Mouse (Mus musculus) limb, embryonic 11.5 days (tissue): ENCODE data around the gene Pmm1. TPM values are rescaled to one million over a fixed set of nuclear protein-coding genes. Genes with fewer than 3 reads are reported as not detected.

Experiments
- ATAC-seq: fragments of 200-750 bp; cut with Nextera tagmentation; 2 replicates; pipeline ENCODE4 v1.8.0; 2017; ENCODE audit warnings: low read depth; ENCODE audit not compliant: insufficient number of reproducible peaks, low FRiP score, low TSS enrichment
- DNase-seq: peaks from one replicate; pipeline ENCODE4 v3.0.0-alpha.2; 2015; ENCODE audit warnings: low spot score
- H3K27ac ChIP-seq: fragments of 300-500 bp; sonication (generic); replicated peaks from 2 replicates; pipeline ENCODE4 v1.5.1; 2014; ENCODE audit warnings: low read depth, mild to moderate bottlenecking, low read length
- H3K27me3 ChIP-seq: fragments of 300-500 bp; sonication (generic); 2 replicates; pipeline ENCODE4 v1.6.1; 2014; ENCODE audit warnings: mild to moderate bottlenecking, low read length, mixed read lengths; ENCODE audit not compliant: control insufficient read depth, insufficient read depth
- H3K36me3 ChIP-seq: fragments of 300-500 bp; sonication (generic); 2 replicates; pipeline ENCODE4 v1.6.1; 2014; ENCODE audit warnings: mild to moderate bottlenecking, low read length, moderate library complexity, mixed read lengths; ENCODE audit not compliant: control insufficient read depth, insufficient read depth
- H3K4me1 ChIP-seq: fragments of 300-500 bp; sonication (generic); 2 replicates; pipeline ENCODE4 v1.6.1; 2014; ENCODE audit warnings: low read length, mixed read lengths; ENCODE audit not compliant: control insufficient read depth, insufficient read depth
- H3K4me2 ChIP-seq: fragments of 300-500 bp; sonication (generic); 2 replicates; pipeline ENCODE4 v1.6.1; 2014; ENCODE audit warnings: low read depth, mild to moderate bottlenecking, moderate library complexity; ENCODE audit not compliant: severe bottlenecking
- H3K4me3 ChIP-seq: fragments of 300-500 bp; sonication (generic); 2 replicates; pipeline ENCODE4 v1.5.1; 2014; ENCODE audit warnings: low read depth, low read length
- H3K9ac ChIP-seq: fragments of 300-500 bp; sonication (generic); 2 replicates; pipeline ENCODE4 v1.6.1; 2014; ENCODE audit warnings: mild to moderate bottlenecking, low read length
- H3K9me3 ChIP-seq: fragments of 300-500 bp; sonication (generic); 2 replicates; pipeline ENCODE4 v1.6.1; 2016; ENCODE audit warnings: low read length; ENCODE audit not compliant: control insufficient read depth
- WGBS: fragments of 180-500 bp; shearing (Covaris S2); extraction: QIAGEN DNeasy Blood & Tissue Kit; methylation state at CpG from one replicate; pipeline ENCODE4 v1.1.7; 2014; 5-methylcytosine and 5-hydroxymethylcytosine counted together
- polyA plus RNA-seq: library from polyadenylated mRNA; unstranded; fragments of >200 nt; fragmentation: Nextera tagmentation; extraction: Ambion mirVana; gene quantifications from 2 replicates; pipeline ENCODE4 v1.2.1, GENCODE M21; 2014

Pmm1 gene
- polyA plus RNA-seq, 1 experiment from 2014 or later, result 16.0 TPM

DNA sequence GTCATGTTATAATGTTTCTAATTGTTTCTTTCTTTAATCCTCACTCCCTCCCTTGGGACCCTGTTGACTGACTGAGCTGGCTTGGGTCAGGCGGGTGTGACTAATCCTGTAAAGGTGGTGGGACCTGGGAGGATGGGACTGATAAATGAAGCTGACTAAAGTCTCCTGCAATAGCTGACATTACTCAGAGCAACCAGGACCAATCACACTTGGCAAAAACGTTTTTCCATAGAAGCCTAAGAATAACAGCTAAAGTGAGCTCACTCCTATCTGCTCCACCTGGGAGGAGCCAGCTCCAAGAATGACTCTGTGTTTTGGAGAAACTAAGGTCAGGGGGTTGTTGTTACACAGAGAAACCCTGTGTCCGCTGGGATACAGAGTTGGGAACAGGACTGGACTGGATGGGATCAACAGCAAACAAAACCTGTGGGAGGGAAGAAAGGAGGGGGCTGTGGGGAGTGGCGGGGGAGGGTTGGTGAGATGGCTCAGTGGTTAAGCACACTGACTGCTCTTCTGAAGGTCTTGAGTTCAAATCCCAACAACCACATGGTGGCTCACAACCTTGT, 4.3 kb upstream of the Pmm1 start:
- DNase-seq (no peak), ATAC-seq (no peak)
- 68% methylated on average over 4 of the region's 4 CpGs for WGBS
- Histone ChIP-seq H3K4me1 (0 out of 2 replicates have a peak, but pooled peaks cover 3% of the 10 kb centered on the region), H3K4me2 (no peak overlapping the region), H3K4me3 (no peak overlapping the region), H3K36me3 (no peaks in the 10 kb centered on the region), H3K27me3 (no peaks in the 10 kb centered on the region), H3K9ac (no peak overlapping the region), H3K9me3 (no peaks in the 10 kb centered on the region), H3K27ac (no peak overlapping the region)

DNA sequence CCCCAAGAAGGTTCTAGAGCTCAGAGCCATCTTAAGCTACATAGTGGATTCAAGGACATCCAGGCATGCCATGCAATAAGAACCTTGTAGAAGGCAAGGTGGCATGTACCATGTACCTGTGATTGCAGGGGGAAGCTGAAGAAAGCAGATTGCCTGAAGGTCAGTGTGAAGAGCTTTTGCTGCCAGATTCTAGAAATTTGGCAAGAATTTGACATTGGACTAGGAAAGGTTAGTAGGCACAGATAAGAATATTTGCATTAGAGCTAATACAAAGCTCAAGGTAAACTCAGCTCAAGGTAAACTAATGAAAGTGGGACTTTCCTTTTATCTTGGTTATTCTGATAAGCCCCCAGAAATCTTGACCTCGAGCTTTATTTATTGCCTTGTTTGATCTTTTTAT, 3.5 kb upstream of the Pmm1 start:
- no peak overlapping the region for H3K4me3 ChIP-seq
- H3K27ac ChIP-seq, result no peak overlapping the region
- H3K36me3 ChIP-seq, result no peaks in the 10 kb centered on the region
- H3K4me2 ChIP-seq, result no peak overlapping the region
- H3K9ac ChIP-seq, result no peak overlapping the region
- ATAC-seq (no peak), DNase-seq (no peak)
- no peaks in the 10 kb centered on the region for H3K9me3 ChIP-seq
- H3K4me1 ChIP-seq, result 0 out of 2 replicates have a peak, but pooled peaks cover 3% of the 10 kb centered on the region
- 47% methylated on average over 1 of the region's 1 CpGs for WGBS
- H3K27me3 ChIP-seq, result no peaks in the 10 kb centered on the region

DNA sequence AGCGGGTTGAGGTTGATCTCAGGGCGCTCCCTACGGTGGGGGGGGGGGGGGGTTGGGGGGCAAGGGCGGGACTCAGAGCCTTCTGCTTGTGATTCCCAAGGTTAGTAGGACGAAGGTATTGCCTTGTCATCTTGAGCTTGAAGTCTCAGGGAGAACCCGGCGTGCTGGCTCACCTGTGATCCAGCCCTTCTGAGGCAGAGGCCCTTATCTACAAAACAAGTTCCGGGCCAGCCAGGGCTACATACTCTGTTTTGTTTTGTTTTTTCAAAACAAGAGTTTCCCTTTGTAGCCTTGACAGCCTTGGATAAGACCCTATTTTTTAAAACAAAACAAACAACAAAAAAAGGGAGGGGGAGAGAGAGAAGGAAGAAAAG, 335 bp upstream of the Pmm1 start:
- Histone ChIP-seq H3K9ac (no peak overlapping the region), H3K36me3 (no peaks in the 10 kb centered on the region), H3K4me3 (peak overlapping the region; percentile 58), H3K27me3 (no peaks in the 10 kb centered on the region), H3K4me1 (0 out of 2 replicates have a peak, but pooled peaks cover 3% of the 10 kb centered on the region), H3K9me3 (no peaks in the 10 kb centered on the region), H3K27ac (no peak overlapping the region), H3K4me2 (peak overlapping the region; percentile 100)
- ATAC-seq, result peak; percentile 55
- under 1% methylated on average over 8 of the region's 8 CpGs for WGBS
- DNase-seq, result no peak

DNA sequence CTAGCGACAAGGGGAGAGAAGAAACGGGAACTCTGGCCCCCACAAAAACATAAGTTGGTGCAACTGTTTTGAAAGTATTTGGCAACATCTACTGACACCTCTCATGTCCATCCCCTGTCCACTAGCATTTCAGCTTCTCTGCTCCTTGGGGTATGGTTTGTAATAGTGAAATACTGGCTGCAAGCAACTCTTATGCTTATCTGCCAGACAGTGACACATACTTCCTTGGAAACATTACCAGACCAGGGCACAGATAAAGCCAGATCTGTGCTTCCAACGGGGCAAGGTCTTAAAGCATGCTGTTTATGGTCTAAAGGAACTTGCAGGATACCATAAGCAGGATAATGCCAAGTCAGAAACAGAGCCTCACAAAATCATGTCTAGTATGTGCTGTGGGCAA, 1.8 kb downstream of the Pmm1 start:
- no peak overlapping the region for H3K9ac ChIP-seq
- 0 out of 2 replicates have a peak, but pooled peaks cover 3% of the 10 kb centered on the region for H3K4me1 ChIP-seq
- WGBS, result 88% methylated on average over 3 of the region's 3 CpGs
- H3K9me3 ChIP-seq, result no peaks in the 10 kb centered on the region
- no peak overlapping the region for H3K4me2 ChIP-seq
- no peak overlapping the region for H3K4me3 ChIP-seq
- no peak for ATAC-seq
- H3K27ac ChIP-seq, result no peak overlapping the region
- no peak for DNase-seq
- H3K36me3 ChIP-seq, result no peaks in the 10 kb centered on the region
- H3K27me3 ChIP-seq, result no peaks in the 10 kb centered on the region

DNA sequence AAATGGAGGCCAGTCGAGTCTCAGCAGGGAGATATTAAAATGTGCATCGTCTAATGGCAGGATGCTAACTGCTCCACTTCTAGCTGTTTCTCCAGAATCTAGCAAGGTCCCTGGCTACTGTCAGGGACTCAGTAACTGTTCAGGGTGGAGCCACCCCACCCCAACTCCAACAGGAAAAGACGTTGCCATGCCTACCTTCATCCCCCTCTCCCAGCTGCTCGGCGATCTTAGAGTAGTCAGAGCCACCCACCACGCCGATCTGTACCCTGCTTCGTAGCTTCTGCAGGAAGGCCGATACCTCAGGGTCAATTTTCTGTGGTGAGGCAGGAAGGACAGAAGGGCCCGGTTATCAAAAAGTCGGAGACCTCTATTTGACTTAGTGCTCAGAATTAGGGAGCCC, 3.1 kb downstream of the Pmm1 start:
- Histone ChIP-seq H3K4me3 (no peak overlapping the region), H3K27ac (no peak overlapping the region), H3K36me3 (no peaks in the 10 kb centered on the region), H3K4me2 (no peak overlapping the region), H3K9me3 (no peaks in the 10 kb centered on the region), H3K4me1 (0 out of 2 replicates have a peak, but pooled peaks cover 3% of the 10 kb centered on the region), H3K27me3 (no peaks in the 10 kb centered on the region), H3K9ac (no peak overlapping the region)
- ATAC-seq (no peak), DNase-seq (no peak)
- 86% methylated on average over 11 of the region's 11 CpGs for WGBS

DNA sequence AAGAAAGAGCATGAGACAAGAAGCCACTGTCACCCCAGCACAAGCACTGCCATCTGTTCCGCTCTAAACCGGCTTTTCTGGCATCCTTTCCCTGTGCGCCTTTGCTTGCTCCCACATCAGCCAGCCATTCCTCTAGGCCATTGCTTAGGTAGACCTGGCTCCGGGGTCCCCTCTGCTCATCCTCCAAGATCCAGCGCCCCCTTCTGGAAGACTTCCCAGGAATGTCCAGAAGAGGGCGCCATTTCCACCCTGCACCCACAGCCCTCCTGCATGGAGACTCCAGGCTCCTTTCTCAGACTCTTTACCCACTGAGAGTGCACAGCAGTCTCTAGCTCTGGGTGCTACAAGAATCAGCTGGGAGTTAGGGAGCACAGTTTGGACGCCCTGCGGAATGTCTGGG, 4.3 kb downstream of the Pmm1 start:
- H3K27me3 ChIP-seq, result no peaks in the 10 kb centered on the region
- 63% methylated on average over 8 of the region's 8 CpGs for WGBS
- ATAC-seq, result no peak
- no peak overlapping the region for H3K9ac ChIP-seq
- H3K4me2 ChIP-seq, result no peak overlapping the region
- H3K9me3 ChIP-seq, result no peaks in the 10 kb centered on the region
- H3K4me3 ChIP-seq, result no peak overlapping the region
- H3K4me1 ChIP-seq, result 0 out of 2 replicates have a peak, but pooled peaks cover 3% of the 10 kb centered on the region
- no peaks in the 10 kb centered on the region for H3K36me3 ChIP-seq
- DNase-seq, result peak; percentile 66
- H3K27ac ChIP-seq, result no peak overlapping the region

DNA sequence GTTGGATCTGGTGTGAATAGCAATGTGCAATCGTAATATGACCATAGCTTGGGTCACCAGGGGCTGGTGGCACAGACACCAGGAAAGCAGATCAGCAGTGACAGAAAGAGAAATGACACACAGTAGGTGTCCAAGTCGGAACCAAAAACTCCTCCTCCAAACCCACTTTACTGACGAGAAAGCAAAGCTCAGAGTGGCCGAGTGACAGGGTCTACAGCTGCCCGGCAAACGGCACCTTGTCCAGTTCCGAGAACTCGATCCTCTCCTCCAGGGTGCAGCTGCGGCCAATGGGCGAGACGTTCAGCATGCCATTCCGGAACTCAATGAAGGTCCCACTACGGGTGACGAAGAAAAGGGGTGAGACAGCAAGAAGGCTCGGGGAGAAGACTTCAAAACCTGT, 5.3 kb downstream of the Pmm1 start:
- no peak overlapping the region for H3K4me2 ChIP-seq
- DNase-seq, result no peak
- no peak overlapping the region for H3K9ac ChIP-seq
- no peaks in the 10 kb centered on the region for H3K9me3 ChIP-seq
- H3K4me3 ChIP-seq, result no peak overlapping the region
- H3K4me1 ChIP-seq, result 0 out of 2 replicates have a peak, but pooled peaks cover 2% of the 10 kb centered on the region
- no peaks in the 10 kb centered on the region for H3K36me3 ChIP-seq
- no peak for ATAC-seq
- no peak overlapping the region for H3K27ac ChIP-seq
- WGBS, result 91% methylated on average over 15 of the region's 15 CpGs
- H3K27me3 ChIP-seq, result no peaks in the 10 kb centered on the region

DNA sequence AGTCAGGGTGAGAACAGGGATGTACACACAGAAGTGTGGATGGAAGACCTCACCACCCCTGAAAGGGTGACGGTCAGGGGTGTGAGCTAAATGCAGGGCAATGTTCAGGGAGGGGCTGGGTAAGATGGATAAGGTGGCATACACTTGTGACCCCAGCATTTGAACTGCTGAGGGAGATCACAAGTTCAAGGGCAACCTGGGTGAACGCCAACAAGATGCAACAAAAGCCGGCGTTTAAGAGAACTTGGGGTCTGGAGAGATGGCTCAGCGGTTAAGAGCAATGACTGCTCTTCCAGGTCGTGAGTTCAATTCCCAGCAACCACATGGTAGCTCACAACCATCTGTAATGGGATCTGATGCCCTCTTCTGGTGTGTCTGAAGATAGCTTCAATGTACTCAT, 6.0 kb downstream of the Pmm1 start:
- 92% methylated on average over 6 of the region's 6 CpGs for WGBS
- no peak for ATAC-seq
- no peak overlapping the region for H3K4me2 ChIP-seq

DNA sequence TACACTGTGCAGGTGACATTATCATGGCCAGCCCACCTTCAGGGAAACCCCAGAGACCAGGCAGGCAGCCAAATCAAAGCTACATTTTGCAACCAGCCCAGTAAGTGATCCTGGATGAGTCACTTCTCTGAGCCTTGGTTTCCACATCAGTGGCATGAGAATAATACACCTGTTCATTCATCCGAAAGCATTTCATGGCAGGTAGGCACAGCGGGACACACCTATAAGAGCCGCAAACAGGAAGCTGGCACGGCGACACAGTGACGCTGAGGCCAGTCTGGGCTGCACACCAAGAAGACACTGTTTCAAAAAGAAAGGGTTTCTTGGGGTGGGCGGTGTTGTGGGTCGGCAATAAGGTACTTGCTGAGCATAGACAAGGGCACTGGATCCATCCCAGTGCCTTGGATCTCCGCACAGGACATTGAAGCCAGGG, 6.6 kb downstream of the Pmm1 start:
- H3K36me3 ChIP-seq, result no peaks in the 10 kb centered on the region
- no peak overlapping the region for H3K4me3 ChIP-seq
- no peak overlapping the region for H3K9ac ChIP-seq
- no peak for ATAC-seq
- H3K27ac ChIP-seq, result no peak overlapping the region
- DNase-seq, result no peak
- no peak overlapping the region for H3K4me2 ChIP-seq
- no peaks in the 10 kb centered on the region for H3K9me3 ChIP-seq
- no peaks in the 10 kb centered on the region for H3K27me3 ChIP-seq
- no peaks in the 10 kb centered on the region for H3K4me1 ChIP-seq
- WGBS, result 96% methylated on average over 9 of the region's 9 CpGs

More for the DNA sequence above, 6.0 kb downstream of the Pmm1 start:
- H3K9me3 ChIP-seq, result no peaks in the 10 kb centered on the region
- no peak overlapping the region for H3K27ac ChIP-seq
- no peak for DNase-seq
- no peak overlapping the region for H3K4me3 ChIP-seq
- H3K4me1 ChIP-seq, result no peaks in the 10 kb centered on the region
- H3K36me3 ChIP-seq, result no peaks in the 10 kb centered on the region
- no peak overlapping the region for H3K9ac ChIP-seq
- H3K27me3 ChIP-seq, result no peaks in the 10 kb centered on the region
